Mouse (Mus musculus): ENCODE data around the gene Sun1. TPM values are rescaled to one million over a fixed set of nuclear protein-coding genes. Genes with fewer than 3 reads are reported as not detected.

Gene Sun1
- 48.6 and 53.1 TPM in 2 replicates for polyA plus RNA-seq (2015; fragmentation: Nextera tagmentation; extraction: Ambion mirVana)

GRCm38 (mm10) chr5:139199995-139200769 is at the start of gene Sun1:
Gene Sun1, plus strand, starts transcription at chr5:139200637.
- H3K27me3 ChIP-seq (replicated peaks): no peaks in the 10 kb centered on the region
- peak within 1 kb of the TSS; percentile 93 for H3K27ac ChIP-seq
- H3K4me2 ChIP-seq: peak within 1 kb of the TSS; percentile 77
- peak within 1 kb of the TSS; percentile 80 for H3K9ac ChIP-seq
- peak within 1 kb of the TSS; percentile 94 for H3K4me3 ChIP-seq (replicated peaks)
- peak; percentile 99 for ATAC-seq (ENCODE audit: insufficient read depth, low FRiP score, low read depth)
- WGBS: under 1% methylated on average over 61 of the region's 64 CpGs
- H3K36me3 ChIP-seq: 0 out of 2 replicates have a peak, but pooled peaks cover 4% of the 10 kb centered on the region
- H3K9me3 ChIP-seq: no peaks in the 10 kb centered on the region
- H3K4me1 ChIP-seq: peaks cover 33% of the 10 kb centered on the region

GRCm38 (mm10) chr5:139160899-139161298 is 39.5 kb upstream of the Sun1 start:
- no peak for ATAC-seq (ENCODE audit: insufficient read depth, low FRiP score, low read depth)
- H3K4me3 ChIP-seq (replicated peaks): no peak overlapping the region
- H3K9ac ChIP-seq: no peak overlapping the region
- H3K27ac ChIP-seq: no peak overlapping the region
- 81% methylated on average over 8 of the region's 8 CpGs for WGBS
- H3K36me3 ChIP-seq: 0 out of 2 replicates have a peak, but pooled peaks cover 32% of the 10 kb centered on the region
- H3K27me3 ChIP-seq (replicated peaks): no peaks in the 10 kb centered on the region
- no peak overlapping the region for H3K4me2 ChIP-seq
- no peaks in the 10 kb centered on the region for H3K4me1 ChIP-seq
- no peaks in the 10 kb centered on the region for H3K9me3 ChIP-seq

- H3K4me2 ChIP-seq: no peak overlapping the region
- WGBS: 73% methylated on average over 10 of the region's 10 CpGs
- no peak overlapping the region for H3K27ac ChIP-seq
- no peaks in the 10 kb centered on the region for H3K4me1 ChIP-seq
- H3K9me3 ChIP-seq: no peaks in the 10 kb centered on the region
- no peak for ATAC-seq (ENCODE audit: insufficient read depth, low FRiP score, low read depth)
- H3K9ac ChIP-seq: no peak overlapping the region
- no peaks in the 10 kb centered on the region for H3K27me3 ChIP-seq (replicated peaks)
- H3K36me3 ChIP-seq: 0 out of 2 replicates have a peak, but pooled peaks cover 33% of the 10 kb centered on the region
- H3K4me3 ChIP-seq (replicated peaks): no peak overlapping the region
Observed at GRCm38 (mm10) chr5:139161632-139162031, 38.8 kb upstream of the Sun1 start.

- 82% methylated on average over 6 of the region's 6 CpGs for WGBS
- H3K36me3 ChIP-seq: 0 out of 2 replicates have a peak, but pooled peaks cover 47% of the 10 kb centered on the region
- no peak for ATAC-seq (ENCODE audit: insufficient read depth, low FRiP score, low read depth)
- no peak overlapping the region for H3K4me3 ChIP-seq (replicated peaks)
- H3K9me3 ChIP-seq: no peaks in the 10 kb centered on the region
- H3K27ac ChIP-seq: no peak overlapping the region
- H3K4me2 ChIP-seq: no peak overlapping the region
- no peak overlapping the region for H3K9ac ChIP-seq
- no peaks in the 10 kb centered on the region for H3K4me1 ChIP-seq
- no peaks in the 10 kb centered on the region for H3K27me3 ChIP-seq (replicated peaks)
Observed at GRCm38 (mm10) chr5:139166781-139167361, 33.6 kb upstream of the Sun1 start.

- no peaks in the 10 kb centered on the region for H3K9me3 ChIP-seq
- no peak overlapping the region for H3K9ac ChIP-seq
- H3K27me3 ChIP-seq (replicated peaks): no peaks in the 10 kb centered on the region
- no peak overlapping the region for H3K4me2 ChIP-seq
- no peak overlapping the region for H3K27ac ChIP-seq
- no peak overlapping the region for H3K4me3 ChIP-seq (replicated peaks)
- H3K36me3 ChIP-seq: peaks cover 50% of the 10 kb centered on the region; the same call in 1 of the 2 replicates
- WGBS: 74% methylated on average over 1 of the region's 1 CpGs
- H3K4me1 ChIP-seq: no peaks in the 10 kb centered on the region
- no peak for ATAC-seq (ENCODE audit: insufficient read depth, low FRiP score, low read depth)
Observed at GRCm38 (mm10) chr5:139167548-139167947, 32.9 kb upstream of the Sun1 start.

- H3K36me3 ChIP-seq: peaks cover 27% of the 10 kb centered on the region; the same call in 1 of the 2 replicates
- no peaks in the 10 kb centered on the region for H3K9me3 ChIP-seq
- H3K9ac ChIP-seq: no peak overlapping the region
- 93% methylated on average over 4 of the region's 4 CpGs for WGBS
- no peak overlapping the region for H3K27ac ChIP-seq
- no peak overlapping the region for H3K4me3 ChIP-seq (replicated peaks)
- H3K4me2 ChIP-seq: no peak overlapping the region
- H3K4me1 ChIP-seq: 0 out of 2 replicates have a peak, but pooled peaks cover 5% of the 10 kb centered on the region
- no peak for ATAC-seq (ENCODE audit: insufficient read depth, low FRiP score, low read depth)
- no peaks in the 10 kb centered on the region for H3K27me3 ChIP-seq (replicated peaks)
Observed at GRCm38 (mm10) chr5:139171929-139172328, 28.5 kb upstream of the Sun1 start.

GRCm38 (mm10) chr5:139174141-139174540 is 26.3 kb upstream of the Sun1 start:
- ATAC-seq (ENCODE audit: insufficient read depth, low FRiP score, low read depth): no peak
- Histone ChIP-seq H3K4me3 (replicated peaks) (no peak overlapping the region), H3K9ac (no peak overlapping the region), H3K4me1 (0 out of 2 replicates have a peak, but pooled peaks cover 5% of the 10 kb centered on the region), H3K9me3 (no peaks in the 10 kb centered on the region), H3K36me3 (peaks cover 18% of the 10 kb centered on the region; the same call in 1 of the 2 replicates), H3K4me2 (no peak overlapping the region), H3K27me3 (replicated peaks) (no peaks in the 10 kb centered on the region), H3K27ac (0 out of 2 replicates have a peak overlapping the region, but pooled peaks have one; percentile 35)
- WGBS: 22% methylated on average over 10 of the region's 10 CpGs

GRCm38 (mm10) chr5:139174556-139175547 is 25.6 kb upstream of the Sun1 start:
- Histone ChIP-seq H3K27me3 (replicated peaks) (no peaks in the 10 kb centered on the region), H3K4me1 (0 out of 2 replicates have a peak, but pooled peaks cover 5% of the 10 kb centered on the region)
- 44% methylated on average over 10 of the region's 10 CpGs for WGBS

GRCm38 (mm10) chr5:139178895-139179631 is 21.4 kb upstream of the Sun1 start:
- Histone ChIP-seq H3K9ac (no peak overlapping the region), H3K27ac (no peak overlapping the region), H3K4me1 (0 out of 2 replicates have a peak, but pooled peaks cover 2% of the 10 kb centered on the region), H3K4me2 (no peak overlapping the region), H3K9me3 (no peaks in the 10 kb centered on the region), H3K27me3 (replicated peaks) (no peaks in the 10 kb centered on the region), H3K4me3 (replicated peaks) (no peak overlapping the region), H3K36me3 (0 out of 2 replicates have a peak, but pooled peaks cover 11% of the 10 kb centered on the region)
- 25% methylated on average over 11 of the region's 11 CpGs for WGBS
- ATAC-seq (ENCODE audit: insufficient read depth, low FRiP score, low read depth): peak; percentile 77

More at GRCm38 (mm10) chr5:139174556-139175547, 25.6 kb upstream of the Sun1 start:
- peak overlapping the region; percentile 35; the same call in 1 of the 2 replicates for H3K27ac ChIP-seq
- no peak for ATAC-seq (ENCODE audit: insufficient read depth, low FRiP score, low read depth)
- H3K4me2 ChIP-seq: no peak overlapping the region
- no peak overlapping the region for H3K9ac ChIP-seq
- no peaks in the 10 kb centered on the region for H3K9me3 ChIP-seq
- no peak overlapping the region for H3K4me3 ChIP-seq (replicated peaks)
- H3K36me3 ChIP-seq: peaks cover 16% of the 10 kb centered on the region; the same call in 1 of the 2 replicates

- no peaks in the 10 kb centered on the region for H3K4me1 ChIP-seq
- H3K4me2 ChIP-seq: no peak overlapping the region
- WGBS: 94% methylated on average over 2 of the region's 2 CpGs
- H3K9me3 ChIP-seq: no peaks in the 10 kb centered on the region
- no peak overlapping the region for H3K9ac ChIP-seq
- no peak overlapping the region for H3K4me3 ChIP-seq (replicated peaks)
- H3K36me3 ChIP-seq: peaks cover 27% of the 10 kb centered on the region
- no peak overlapping the region for H3K27ac ChIP-seq
- ATAC-seq (ENCODE audit: insufficient read depth, low FRiP score, low read depth): no peak
- H3K27me3 ChIP-seq (replicated peaks): no peaks in the 10 kb centered on the region
Observed at GRCm38 (mm10) chr5:139183131-139183530, 17.3 kb upstream of the Sun1 start.

GRCm38 (mm10) chr5:139183601-139184000 is 16.8 kb upstream of the Sun1 start:
- ATAC-seq (ENCODE audit: insufficient read depth, low FRiP score, low read depth): no peak

More at GRCm38 (mm10) chr5:139183601-139184000, 16.8 kb upstream of the Sun1 start:
- Histone ChIP-seq H3K4me2 (no peak overlapping the region), H3K36me3 (peaks cover 27% of the 10 kb centered on the region), H3K27me3 (replicated peaks) (no peaks in the 10 kb centered on the region), H3K9me3 (no peaks in the 10 kb centered on the region), H3K4me3 (replicated peaks) (no peak overlapping the region), H3K27ac (no peak overlapping the region), H3K9ac (no peak overlapping the region), H3K4me1 (no peaks in the 10 kb centered on the region)
- 90% methylated on average over 9 of the region's 9 CpGs for WGBS
